Mouse (Mus musculus): ENCODE measurements around the gene Itsn1.

DNA sequence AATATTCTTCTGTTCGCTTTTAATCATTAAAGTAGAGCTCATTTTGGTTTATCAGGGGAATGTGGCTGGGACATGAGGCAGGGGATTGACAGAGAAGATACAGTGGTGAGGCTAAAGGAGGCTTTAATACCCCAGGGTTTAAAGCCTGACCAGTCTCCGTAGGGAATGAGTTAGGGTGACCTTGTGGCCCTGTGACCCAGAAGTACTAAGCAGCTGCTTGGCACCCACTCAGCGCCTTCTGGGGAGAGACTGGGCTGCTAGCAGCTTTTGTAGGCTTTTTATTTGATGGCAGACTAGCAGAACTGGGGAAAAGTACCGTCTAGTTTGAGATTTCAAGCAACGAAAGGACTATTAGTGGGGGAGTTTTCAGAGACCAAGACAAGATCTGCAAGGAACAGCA is 209.1 kb downstream of the Itsn1 start:
- TF ChIP-seq POLR2A (IDR thresholded peaks at IDR 0.05; ENCODE audit: control insufficient read depth, low read depth, low read length) (no peak), CTCF (IDR thresholded peaks at IDR 0.05; ENCODE audit: control insufficient read depth, insufficient read depth, insufficient replicate concordance, low read depth, low read length) (no peak)
